Mouse (Mus musculus): ENCODE measurements around the gene Krtap17-1.

DNA sequence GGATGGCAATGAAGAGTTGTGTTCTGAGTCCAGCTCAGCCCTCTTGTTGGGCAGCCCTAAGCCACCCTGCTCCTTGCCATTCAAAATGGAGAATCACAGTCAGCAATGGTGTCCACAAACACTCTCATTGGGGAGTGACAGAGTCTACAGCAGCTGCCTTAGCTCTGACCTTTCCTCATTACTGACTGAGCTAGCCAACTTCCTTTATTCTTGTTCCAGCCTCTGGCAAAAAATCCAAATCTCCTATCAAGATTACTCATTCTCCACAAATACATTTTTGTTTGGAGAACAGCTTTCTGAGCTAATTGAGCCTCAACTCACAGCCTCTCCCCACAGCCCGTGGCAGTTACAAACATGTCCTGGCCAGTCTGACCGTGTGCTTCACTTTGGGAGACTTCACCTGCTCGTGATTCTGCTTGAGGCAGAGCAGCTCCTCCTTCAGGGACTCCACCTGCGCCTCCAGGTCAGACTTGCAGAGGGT lies 19.9 kb upstream of the Krtap17-1 start:
- no peak for TF ChIP-seq POLR2A (IDR thresholded peaks at IDR 0.05; ENCODE audit: borderline replicate concordance, low read depth, low read length)
- TF ChIP-seq CTCF (IDR thresholded peaks at IDR 0.05; ENCODE audit: low read depth, low read length), result no peak

All from bone marrow macrophage, adult 2 months (primary cell).